Mouse (Mus musculus): ENCODE data around the gene Alyref.

DNA sequence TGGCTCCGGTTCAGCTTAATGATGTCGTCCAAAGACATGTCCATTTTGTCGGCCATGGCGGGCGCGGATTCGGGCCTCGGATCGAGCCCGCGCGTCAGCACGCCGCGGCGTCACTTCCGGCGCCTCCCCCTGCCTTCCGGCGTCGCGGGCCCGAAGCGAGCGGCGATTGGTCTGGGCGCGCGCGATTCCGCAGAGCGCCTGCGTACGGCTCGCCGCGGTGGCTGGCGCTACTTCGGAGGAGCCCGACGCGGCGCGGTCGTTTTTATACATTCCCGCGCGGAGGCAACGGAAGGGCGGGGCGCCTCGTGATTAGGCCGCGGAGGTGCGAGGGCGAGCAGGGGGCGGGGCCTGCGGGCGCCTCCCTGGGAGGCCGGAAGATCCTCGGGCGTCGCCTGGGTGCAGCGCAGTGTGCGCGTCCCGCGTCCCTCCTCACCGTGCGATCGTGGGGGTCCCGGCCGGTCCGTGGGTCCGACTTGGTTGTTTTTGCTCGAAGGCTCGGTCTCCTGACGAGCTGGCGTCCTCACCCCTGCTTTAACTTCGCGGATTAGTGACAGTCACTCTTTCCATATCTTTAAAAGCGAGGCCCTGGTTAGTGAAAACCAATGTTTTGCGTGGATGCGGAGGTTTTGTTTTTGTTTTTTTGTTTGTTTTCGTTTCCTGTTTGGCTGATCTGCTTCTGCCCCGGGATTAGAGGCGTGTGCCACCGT, at the start of gene Alyref, which contains the start of gene Anapc11:
- TF ChIP-seq CTCF (IDR thresholded peaks at IDR 0.05; ENCODE audit: control insufficient read depth, insufficient read depth, insufficient replicate concordance, low read depth, low read length) (no peak), POLR2A (IDR thresholded peaks at IDR 0.05; ENCODE audit: control insufficient read depth, low read depth, low read length) (peak; percentile 72)
